Mouse (Mus musculus): ENCODE measurements around the gene Eci2. TPM values are rescaled to one million over a fixed set of nuclear protein-coding genes. Genes with fewer than 3 reads are reported as not detected.
"Not testable (repeated sequence)": the region's sequence is repeated elsewhere in the genome, so short reads cannot be mapped to it uniquely, and the experiment has no call there.

Gene Eci2
- polyA plus RNA-seq, 1 experiment from 2014 or later = 147 TPM

DNA sequence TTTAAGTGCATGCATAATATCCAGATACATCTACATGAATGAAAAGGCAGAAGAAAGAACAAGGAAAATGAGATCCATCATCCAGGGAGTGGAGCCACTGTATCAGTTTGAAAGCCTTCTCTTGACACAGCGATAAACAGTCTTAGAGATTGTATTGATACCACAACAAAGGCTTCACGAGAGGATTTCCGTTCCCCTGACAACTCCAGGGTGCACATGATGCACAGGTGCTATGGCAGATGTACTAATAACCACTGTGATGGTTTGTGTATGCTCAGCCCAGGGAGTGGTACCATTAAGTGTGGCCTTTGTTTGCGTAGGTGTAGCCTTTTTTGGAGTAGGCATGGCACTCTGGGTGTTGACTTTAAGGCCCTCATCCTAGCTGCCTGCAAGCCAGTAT is 70.0 kb downstream of the Eci2 start:
- no peaks in the 10 kb centered on the region for H3K27me3 ChIP-seq (ENCODE audit: control insufficient read depth, insufficient read depth, low read depth, low read length)
- H3K4me1 ChIP-seq (replicated peaks; ENCODE audit: control insufficient read depth, insufficient read depth, low read length) = no peaks in the 10 kb centered on the region
- H3K9ac ChIP-seq (ENCODE audit: low read length) = no peak overlapping the region
- H3K27ac ChIP-seq (ENCODE audit: low read length) = no peak overlapping the region
- no peak for ATAC-seq (ENCODE audit: low read depth)
- no peaks in the 10 kb centered on the region for H3K36me3 ChIP-seq (ENCODE audit: control insufficient read depth, insufficient read depth, low read length)
- no peaks in the 10 kb centered on the region for H3K9me3 ChIP-seq (ENCODE audit: control insufficient read depth, low read length)
- no peak overlapping the region for H3K4me2 ChIP-seq (ENCODE audit: low read depth, low read length)
- no peak overlapping the region for H3K4me3 ChIP-seq (ENCODE audit: low read length)
- 64% methylated on average over 4 of the region's 4 CpGs for WGBS

DNA sequence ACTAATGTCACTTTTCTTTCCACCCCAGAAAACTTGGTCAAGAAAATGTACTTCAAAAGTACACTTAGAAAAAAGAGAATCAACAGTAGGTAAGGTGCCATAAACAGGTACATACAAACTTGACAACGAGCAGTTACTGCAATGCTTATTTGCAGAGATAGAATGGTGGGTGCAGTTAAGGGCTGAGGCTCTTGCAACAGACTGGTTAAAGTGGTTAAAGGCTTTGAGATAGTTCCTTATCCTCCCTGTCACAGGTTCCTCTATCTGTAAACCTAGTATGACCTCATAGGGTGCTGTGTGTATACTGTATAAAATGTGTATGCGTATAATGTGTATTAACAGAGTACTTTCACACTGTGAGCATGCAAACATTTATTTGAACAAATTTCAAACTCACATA is 75.5 kb downstream of the Eci2 start:
- H3K36me3 ChIP-seq (ENCODE audit: control insufficient read depth, insufficient read depth, low read length); H3K4me3 ChIP-seq (ENCODE audit: low read length); H3K9me3 ChIP-seq (ENCODE audit: control insufficient read depth, low read length); H3K27me3 ChIP-seq (ENCODE audit: control insufficient read depth, insufficient read depth, low read depth, low read length); H3K4me1 ChIP-seq (replicated peaks; ENCODE audit: control insufficient read depth, insufficient read depth, low read length); H3K27ac ChIP-seq (ENCODE audit: low read length); H3K9ac ChIP-seq (ENCODE audit: low read length); ATAC-seq (ENCODE audit: low read depth); H3K4me2 ChIP-seq (ENCODE audit: low read depth, low read length): not testable (repeated sequence)
- WGBS = 82% methylated on average over 2 of the region's 2 CpGs

GRCm38 (mm10) chr13:34942370-34942769 is 84.5 kb downstream of the Eci2 start:
- Histone ChIP-seq H3K36me3 (ENCODE audit: control insufficient read depth, insufficient read depth, low read length) (no peaks in the 10 kb centered on the region), H3K4me2 (ENCODE audit: low read depth, low read length) (no peak overlapping the region), H3K9me3 (ENCODE audit: control insufficient read depth, low read length) (no peaks in the 10 kb centered on the region)

GRCm38 (mm10) chr13:34934931-34935644 is 91.8 kb downstream of the Eci2 start:
- ATAC-seq (ENCODE audit: low read depth) = no peak
- H3K4me2 ChIP-seq (ENCODE audit: low read depth, low read length) = no peak overlapping the region

More at GRCm38 (mm10) chr13:34942370-34942769, 84.5 kb downstream of the Eci2 start:
- Histone ChIP-seq H3K27me3 (ENCODE audit: control insufficient read depth, insufficient read depth, low read depth, low read length) (no peaks in the 10 kb centered on the region), H3K4me3 (ENCODE audit: low read length) (no peak overlapping the region), H3K9ac (ENCODE audit: low read length) (no peak overlapping the region), H3K27ac (ENCODE audit: low read length) (no peak overlapping the region), H3K4me1 (replicated peaks; ENCODE audit: control insufficient read depth, insufficient read depth, low read length) (no peaks in the 10 kb centered on the region)
- no peak for ATAC-seq (ENCODE audit: low read depth)

More at GRCm38 (mm10) chr13:34934931-34935644, 91.8 kb downstream of the Eci2 start:
- Histone ChIP-seq H3K4me1 (replicated peaks; ENCODE audit: control insufficient read depth, insufficient read depth, low read length) (no peaks in the 10 kb centered on the region), H3K27ac (ENCODE audit: low read length) (no peak overlapping the region), H3K9me3 (ENCODE audit: control insufficient read depth, low read length) (no peaks in the 10 kb centered on the region), H3K27me3 (ENCODE audit: control insufficient read depth, insufficient read depth, low read depth, low read length) (no peaks in the 10 kb centered on the region), H3K4me3 (ENCODE audit: low read length) (no peak overlapping the region), H3K36me3 (ENCODE audit: control insufficient read depth, insufficient read depth, low read length) (no peaks in the 10 kb centered on the region), H3K9ac (ENCODE audit: low read length) (no peak overlapping the region)
- WGBS = 69% methylated on average over 10 of the region's 10 CpGs

Other genes starting within 250 kb of the Eci2 start
- 65.2 and 70.6 TPM in 2 replicates for gene Prpf4b, start 151.8 kb downstream of the Eci2 start, polyA plus RNA-seq (2015; fragmentation: Nextera tagmentation; extraction: Ambion mirVana)
- gene Fam217a, start 102.8 kb downstream of the Eci2 start, polyA plus RNA-seq (2015; fragmentation: Nextera tagmentation; extraction: Ambion mirVana) = 1.7 and 1.9 TPM in 2 replicates
- gene 4933417A18Rik, start 102.7 kb downstream of the Eci2 start, polyA plus RNA-seq (2015; fragmentation: Nextera tagmentation; extraction: Ambion mirVana) = not detected in 2 replicates
- gene Eci3, start 63.3 kb downstream of the Eci2 start, polyA plus RNA-seq (2015; fragmentation: Nextera tagmentation; extraction: Ambion mirVana) = 0.36 and 0.55 TPM in 2 replicates

Data from lung, embryonic 16.5 days (tissue).